Mouse (Mus musculus) olfactory bulb, adult 2 months (tissue): ENCODE measurements around the gene Fam69a.

Experiments used
- CTCF ChIP-seq: fragments of 200-500 bp; IDR thresholded peaks from 2 replicates; pipeline ENCODE4 v1.5.1; 2012; ENCODE audit warnings: low read depth, mild to moderate bottlenecking, low read length, moderate library complexity; ENCODE audit not compliant: insufficient read depth
- POLR2A ChIP-seq: fragments of 200-500 bp; IDR thresholded peaks from 2 replicates; pipeline ENCODE4 v1.6.1; 2012; ENCODE audit warnings: mild to moderate bottlenecking, low read depth, low read length, moderate library complexity; ENCODE audit not compliant: insufficient read depth

- TF ChIP-seq POLR2A (no peak), CTCF (no peak)
Measured at GRCm38 (mm10) chr5:107863971-107864370, 122.9 kb downstream of the Fam69a start.
